Mouse (Mus musculus) liver, embryonic 12.5 days (tissue): ENCODE measurements around the gene Tead4. TPM values are rescaled to one million over a fixed set of nuclear protein-coding genes. Genes with fewer than 3 reads are reported as not detected.

Source experiments
- ATAC-seq: fragments of 200-750 bp; cut with Nextera tagmentation; 2 replicates; pipeline ENCODE4 v1.8.0; 2017; ENCODE audit warnings: moderate number of reproducible peaks, mild to moderate bottlenecking, moderate library complexity
- H3K27ac ChIP-seq: fragments of 300-500 bp; sonication (generic); 2 replicates; pipeline ENCODE4 v1.5.1; 2016; ENCODE audit warnings: mild to moderate bottlenecking
- H3K27me3 ChIP-seq: fragments of 300-500 bp; sonication (generic); replicated peaks from 2 replicates; pipeline ENCODE4 v1.6.1; 2016; ENCODE audit warnings: mild to moderate bottlenecking, moderate library complexity
- H3K36me3 ChIP-seq: fragments of 300-500 bp; sonication (generic); 2 replicates; pipeline ENCODE4 v1.6.1; 2016; ENCODE audit warnings: mild to moderate bottlenecking, moderate library complexity
- H3K4me1 ChIP-seq: fragments of 300-500 bp; sonication (generic); 2 replicates; pipeline ENCODE4 v1.6.1; 2016
- H3K4me2 ChIP-seq: fragments of 300-500 bp; sonication (generic); 2 replicates; pipeline ENCODE4 v1.6.1; 2016; ENCODE audit warnings: mild to moderate bottlenecking, moderate library complexity
- H3K4me3 ChIP-seq: fragments of 300-500 bp; sonication (generic); 2 replicates; pipeline ENCODE4 v1.5.1; 2016; ENCODE audit warnings: mild to moderate bottlenecking, moderate library complexity
- H3K9ac ChIP-seq: fragments of 300-500 bp; sonication (generic); 2 replicates; pipeline ENCODE4 v1.6.1; 2016; ENCODE audit warnings: mild to moderate bottlenecking, moderate library complexity
- H3K9me3 ChIP-seq: fragments of 300-500 bp; sonication (generic); replicated peaks from 2 replicates; pipeline ENCODE4 v1.6.1; 2016; ENCODE audit warnings: mild to moderate bottlenecking, moderate library complexity
- WGBS: fragments of 180-500 bp; shearing (Covaris S2); methylation state at CpG from one replicate; pipeline ENCODE4 v1.1.7; 2016; ENCODE audit not compliant: insufficient replicate concordance; 5-methylcytosine and 5-hydroxymethylcytosine counted together
- polyA plus RNA-seq: library from polyadenylated mRNA; unstranded; fragments of >200 nt; fragmentation: Nextera tagmentation; extraction: Ambion mirVana; gene quantifications from 2 replicates; pipeline ENCODE4 v1.2.1, GENCODE M21; 2016

Tead4 gene
- polyA plus RNA-seq, 1 experiment from 2014 or later: 1.1 TPM

- WGBS: under 1% methylated on average over 54 of the region's 54 CpGs
- Histone ChIP-seq H3K4me2 (peak overlapping the region; percentile 80), H3K4me1 (peaks cover 17% of the 10 kb centered on the region; the same call in 1 of the 2 replicates), H3K9me3 (no peaks in the 10 kb centered on the region), H3K27me3 (no peaks in the 10 kb centered on the region), H3K4me3 (peak overlapping the region; percentile 52), H3K9ac (peak overlapping the region; percentile 35; the same call in 1 of the 2 replicates), H3K36me3 (no peaks in the 10 kb centered on the region), H3K27ac (no peak overlapping the region)
- peak; percentile 98 for ATAC-seq
Observed at GRCm38 (mm10) chr6:128200116-128200846, 100.3 kb downstream of the Tead4 start.

GRCm38 (mm10) chr6:128183521-128183920 lies 117.1 kb downstream of the Tead4 start:
- Histone ChIP-seq H3K27me3 (no peaks in the 10 kb centered on the region), H3K36me3 (no peaks in the 10 kb centered on the region), H3K27ac (no peak overlapping the region), H3K4me1 (no peaks in the 10 kb centered on the region), H3K9me3 (no peaks in the 10 kb centered on the region), H3K9ac (no peak overlapping the region), H3K4me2 (no peak overlapping the region), H3K4me3 (no peak overlapping the region)
- 43% methylated on average over 2 of the region's 2 CpGs for WGBS
- ATAC-seq: no peak

- H3K36me3 ChIP-seq: no peaks in the 10 kb centered on the region
- H3K9me3 ChIP-seq: no peaks in the 10 kb centered on the region
- no peak overlapping the region for H3K27ac ChIP-seq
- 59% methylated on average over 5 of the region's 5 CpGs for WGBS
- H3K27me3 ChIP-seq: no peaks in the 10 kb centered on the region
- H3K9ac ChIP-seq: no peak overlapping the region
- no peak for ATAC-seq
- no peaks in the 10 kb centered on the region for H3K4me1 ChIP-seq
- H3K4me3 ChIP-seq: no peak overlapping the region
- no peak overlapping the region for H3K4me2 ChIP-seq
Observed at GRCm38 (mm10) chr6:128181176-128181575, 119.4 kb downstream of the Tead4 start.

- Histone ChIP-seq H3K27me3 (no peaks in the 10 kb centered on the region), H3K27ac (no peak overlapping the region), H3K9me3 (no peaks in the 10 kb centered on the region), H3K4me2 (no peak overlapping the region), H3K4me1 (no peaks in the 10 kb centered on the region), H3K4me3 (no peak overlapping the region), H3K36me3 (no peaks in the 10 kb centered on the region), H3K9ac (no peak overlapping the region)
- ATAC-seq: no peak
- 73% methylated on average over 1 of the region's 1 CpGs for WGBS
Observed at GRCm38 (mm10) chr6:128179651-128180050, 121.0 kb downstream of the Tead4 start.

- no peaks in the 10 kb centered on the region for H3K27me3 ChIP-seq
- no peak overlapping the region for H3K4me2 ChIP-seq
- 66% methylated on average over 5 of the region's 5 CpGs for WGBS
- no peaks in the 10 kb centered on the region for H3K9me3 ChIP-seq
- H3K9ac ChIP-seq: no peak overlapping the region
- no peak for ATAC-seq
- H3K36me3 ChIP-seq: no peaks in the 10 kb centered on the region
- no peak overlapping the region for H3K27ac ChIP-seq
- H3K4me3 ChIP-seq: no peak overlapping the region
- no peaks in the 10 kb centered on the region for H3K4me1 ChIP-seq
Observed at GRCm38 (mm10) chr6:128179247-128179646, 121.4 kb downstream of the Tead4 start.

GRCm38 (mm10) chr6:128178681-128179080 lies 121.9 kb downstream of the Tead4 start:
- no peak overlapping the region for H3K9ac ChIP-seq
- no peak overlapping the region for H3K27ac ChIP-seq
- no peak overlapping the region for H3K4me3 ChIP-seq
- no peaks in the 10 kb centered on the region for H3K4me1 ChIP-seq
- no peak for ATAC-seq
- H3K36me3 ChIP-seq: no peaks in the 10 kb centered on the region
- 63% methylated on average over 2 of the region's 2 CpGs for WGBS
- H3K4me2 ChIP-seq: no peak overlapping the region
- no peaks in the 10 kb centered on the region for H3K9me3 ChIP-seq
- H3K27me3 ChIP-seq: no peaks in the 10 kb centered on the region

Other genes with a start within 250 kb of the Tead4 start
- 23.3 and 26.4 TPM in 2 replicates for gene Tspan9, start 157.2 kb downstream of the Tead4 start, polyA plus RNA-seq
- gene Tulp3, start 55.0 kb upstream of the Tead4 start, polyA plus RNA-seq: 4.7 and 4.8 TPM in 2 replicates
- gene Rhno1, start 62.1 kb upstream of the Tead4 start, polyA plus RNA-seq: 78.6 and 81.0 TPM in 2 replicates
- 24.5 and 26.6 TPM in 2 replicates for gene Foxm1, start 62.1 kb upstream of the Tead4 start, polyA plus RNA-seq
- not detected in 2 replicates for gene Tex52, start 74.6 kb upstream of the Tead4 start, polyA plus RNA-seq
- not detected in 2 replicates for gene Gm44596, start 74.7 kb upstream of the Tead4 start, polyA plus RNA-seq
- 1.3 and 1.6 TPM in 2 replicates for gene Nrip2, start 98.5 kb upstream of the Tead4 start, polyA plus RNA-seq
- gene Itfg2, start 124.1 kb upstream of the Tead4 start, polyA plus RNA-seq: 18.5 and 20.3 TPM in 2 replicates
- 332 and 346 TPM in 2 replicates for gene Fkbp4, start 137.9 kb upstream of the Tead4 start, polyA plus RNA-seq
- 38.6 and 46.3 TPM in 2 replicates for gene Pzp, start 225.9 kb upstream of the Tead4 start, polyA plus RNA-seq